Mouse (Mus musculus) thymus, postnatal 10 days (tissue): ENCODE data around the gene Slc25a16.

Experiments used
- DNase-seq, 2 experiments: peaks; one replicate each; pipeline ENCODE4 v3.0.0; 2021; ENCODE audit warnings: low spot score in 2 of 2

The Slc25a16 gene

DNA sequence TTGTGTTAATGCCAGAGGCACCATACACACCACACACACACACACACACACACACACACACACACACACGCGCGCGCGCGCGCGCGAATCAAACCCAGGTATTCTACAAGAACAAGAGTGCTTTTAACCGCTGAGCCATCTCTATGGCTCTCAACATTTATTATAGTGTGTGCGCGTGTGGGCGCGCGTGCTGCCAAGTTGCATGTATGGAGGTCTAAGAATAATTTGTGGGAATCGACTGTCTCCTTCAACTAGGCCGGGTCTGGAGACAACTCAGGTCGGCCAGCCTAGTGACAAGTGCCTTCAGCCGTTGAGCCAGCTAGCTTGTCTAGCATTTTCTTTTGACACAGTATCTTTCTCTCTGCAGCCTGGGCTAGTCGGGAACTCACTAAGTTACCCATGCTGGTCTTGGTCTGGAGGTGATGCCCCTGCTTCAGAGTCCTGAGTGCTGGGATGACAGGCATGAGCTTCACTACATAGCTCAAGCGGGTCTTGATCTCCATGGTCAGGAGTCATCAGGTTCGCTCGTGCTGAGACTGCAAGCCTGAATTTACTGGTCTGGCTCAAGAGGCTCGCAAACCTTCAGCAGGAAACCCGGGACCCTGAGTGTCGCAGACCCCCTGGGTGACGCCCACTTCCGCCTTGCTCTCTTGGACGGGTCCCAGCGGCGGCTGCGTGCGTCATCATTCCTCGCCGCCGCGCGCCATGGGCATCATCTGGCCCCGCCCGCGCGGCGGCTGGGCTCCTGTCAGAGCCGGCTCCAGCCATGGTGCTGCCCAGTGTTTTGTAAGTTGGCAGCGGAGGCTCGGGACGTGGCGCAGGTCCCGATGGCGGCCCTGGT lies at the start of gene Slc25a16:
Slc25a16 (plus strand) TSS at position 709 of the 841 bp plus-strand sequence.
- peak; percentile 80 to 89 for DNase-seq

DNA sequence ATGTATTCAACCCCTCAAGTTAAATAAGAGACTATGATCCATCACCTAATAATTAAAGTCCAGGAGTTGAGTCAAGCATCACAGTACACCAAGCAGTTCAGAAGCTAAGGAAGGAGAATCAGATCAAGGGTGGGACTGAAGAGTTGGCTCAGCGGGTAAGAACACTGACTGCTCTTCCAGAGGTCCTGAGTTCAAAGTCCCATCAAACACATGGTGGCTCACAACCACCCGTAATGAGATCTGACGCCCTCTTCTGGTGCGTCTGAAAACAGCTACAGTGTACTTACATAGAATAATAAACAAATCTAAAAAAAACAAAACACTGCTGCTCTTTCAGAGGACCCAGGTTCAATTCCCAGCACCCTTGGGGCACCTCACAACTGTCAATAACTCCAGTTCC lies 45.6 kb upstream of the Slc25a16 start:
- no peak for DNase-seq

GRCm38 (mm10) chr10:62875565-62875964 lies 44.9 kb upstream of the Slc25a16 start:
- no peak for DNase-seq

DNA sequence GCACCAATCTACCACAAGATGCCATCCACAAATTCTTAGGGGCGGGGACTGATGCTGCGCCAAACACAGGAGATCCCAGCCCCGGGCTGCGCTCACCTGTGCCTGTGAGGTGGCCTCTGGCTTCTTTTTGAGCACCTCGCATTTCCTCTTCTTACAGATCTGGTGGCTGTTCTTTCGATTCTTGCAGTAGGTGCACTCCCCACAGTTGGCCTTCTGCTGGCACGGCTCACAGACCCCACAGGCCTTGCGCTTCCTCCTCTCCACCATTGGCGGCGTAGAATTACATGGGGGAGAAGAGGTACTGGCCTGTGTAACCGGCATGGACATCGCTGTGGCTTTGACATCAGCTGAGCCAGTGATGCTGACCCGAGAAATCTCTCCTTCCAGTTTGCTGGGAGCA lies 42.4 kb upstream of the Slc25a16 start:
- no peak for DNase-seq

GRCm38 (mm10) chr10:62881211-62881610 lies 39.2 kb upstream of the Slc25a16 start:
- peak in 1 of 2 experiments; percentile 51 for DNase-seq

DNA sequence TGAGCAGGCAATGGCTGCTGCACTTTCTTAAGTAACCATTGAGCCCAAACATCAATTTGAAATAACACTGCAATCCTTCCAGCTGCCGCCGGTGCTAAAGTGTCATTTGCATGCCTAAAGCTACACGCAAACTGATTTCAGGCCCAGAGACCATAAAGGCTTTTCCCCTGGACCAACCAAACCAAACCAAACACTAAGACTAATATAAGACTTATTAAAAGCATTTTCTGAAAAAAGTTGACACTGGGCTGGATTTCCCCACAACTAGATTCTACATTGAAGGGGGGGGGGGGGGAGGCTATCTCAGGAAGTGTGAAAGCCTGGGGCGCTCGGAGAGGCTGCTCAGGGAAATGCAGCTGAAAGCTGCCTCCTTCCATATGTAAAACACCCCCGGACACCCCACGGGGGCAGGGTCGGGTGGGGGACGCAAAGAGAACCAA lies 36.5 kb upstream of the Slc25a16 start:
- DNase-seq, result no peak

- DNase-seq, result no peak
Measured at GRCm38 (mm10) chr10:62884517-62884916, 35.9 kb upstream of the Slc25a16 start.

- no peak for DNase-seq
Measured at GRCm38 (mm10) chr10:62885460-62885859, 35.0 kb upstream of the Slc25a16 start.

- DNase-seq, result no peak
Measured at GRCm38 (mm10) chr10:62885969-62886798, 34.2 kb upstream of the Slc25a16 start.

DNA sequence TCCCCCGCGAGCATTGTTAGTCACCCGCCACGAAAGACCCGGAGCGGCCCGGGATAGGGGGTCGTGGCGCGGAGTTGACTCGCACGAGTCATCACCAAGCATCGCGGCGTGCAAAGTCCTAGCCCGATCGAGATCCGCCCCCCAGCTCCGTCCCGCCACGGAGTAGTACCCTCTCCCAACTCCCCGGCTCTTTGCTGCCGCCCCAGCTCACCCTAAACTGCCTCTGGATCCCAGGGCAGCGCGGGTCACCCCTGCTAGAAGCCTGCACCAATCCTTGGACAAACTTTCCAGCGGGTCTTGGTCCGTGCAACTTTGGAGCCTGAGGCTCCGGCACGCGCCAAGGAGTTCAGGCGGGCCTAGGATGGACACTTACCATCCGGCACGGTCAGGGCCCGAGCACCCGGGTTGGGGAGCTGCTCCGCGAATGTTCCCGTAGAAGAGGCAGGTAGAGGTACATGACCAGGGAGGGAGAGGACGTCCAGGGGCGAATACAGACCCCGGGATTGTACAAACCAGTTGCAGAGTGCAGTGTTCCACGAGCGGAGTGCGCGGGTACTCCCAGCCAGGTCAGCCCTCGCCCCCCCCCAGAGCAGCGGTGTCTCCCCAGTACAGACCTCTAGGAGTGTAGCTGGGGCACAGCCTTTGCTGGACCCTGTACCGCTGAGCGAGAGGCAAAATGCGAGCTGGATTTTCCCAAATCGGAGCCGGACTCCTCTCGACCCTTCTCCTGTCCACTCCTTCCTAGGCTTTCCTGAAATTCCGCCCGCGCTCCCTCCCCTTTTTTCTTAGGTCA lies 33.4 kb upstream of the Slc25a16 start:
- DNase-seq, result peak in 1 of 2 experiments; percentile 11

DNA sequence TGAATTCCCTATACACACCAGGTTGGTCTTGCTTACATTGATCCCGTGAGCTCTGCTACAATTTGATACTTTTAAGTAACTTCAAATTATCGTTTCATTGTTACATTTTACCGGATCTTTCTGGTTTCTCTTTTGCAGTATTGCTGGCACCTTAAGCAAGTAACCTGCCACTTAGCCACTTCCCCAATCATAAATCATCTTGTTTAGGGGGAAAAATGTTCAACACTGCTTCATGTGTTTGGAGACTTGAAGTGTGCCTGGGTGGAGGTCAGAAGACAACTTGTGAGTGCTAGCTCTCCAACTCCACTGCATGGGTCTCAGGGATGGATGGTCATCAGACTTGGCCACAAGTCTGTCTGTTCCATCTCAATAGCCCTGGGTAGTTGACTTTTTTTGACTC lies 29.4 kb upstream of the Slc25a16 start:
- DNase-seq, result no peak

GRCm38 (mm10) chr10:62892549-62893232 lies 27.7 kb upstream of the Slc25a16 start:
- no peak for DNase-seq

- DNase-seq, result no peak
Measured at GRCm38 (mm10) chr10:62893356-62893884, 27.0 kb upstream of the Slc25a16 start.

DNA sequence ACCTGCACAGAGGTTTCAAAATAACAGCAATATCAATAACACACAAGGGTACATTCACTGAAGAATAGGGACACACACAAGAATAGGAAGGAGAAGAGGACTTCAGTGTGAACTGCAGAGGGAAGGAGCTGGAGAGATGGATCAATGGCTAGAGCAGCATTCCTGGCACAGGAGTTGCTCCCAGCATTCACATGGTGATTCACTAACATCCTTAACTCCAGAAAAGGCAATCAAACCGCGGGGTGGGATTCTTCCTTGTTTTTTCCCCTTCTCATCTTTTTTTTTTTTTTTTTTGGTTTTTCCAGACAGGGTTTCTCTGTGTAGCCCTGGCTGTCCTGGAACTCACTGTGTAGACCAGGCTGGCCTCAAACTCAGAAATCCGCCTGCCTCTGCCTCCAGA lies 26.0 kb upstream of the Slc25a16 start:
- no peak for DNase-seq

GRCm38 (mm10) chr10:62895386-62895785 lies 25.0 kb upstream of the Slc25a16 start:
- DNase-seq, result no peak

DNA sequence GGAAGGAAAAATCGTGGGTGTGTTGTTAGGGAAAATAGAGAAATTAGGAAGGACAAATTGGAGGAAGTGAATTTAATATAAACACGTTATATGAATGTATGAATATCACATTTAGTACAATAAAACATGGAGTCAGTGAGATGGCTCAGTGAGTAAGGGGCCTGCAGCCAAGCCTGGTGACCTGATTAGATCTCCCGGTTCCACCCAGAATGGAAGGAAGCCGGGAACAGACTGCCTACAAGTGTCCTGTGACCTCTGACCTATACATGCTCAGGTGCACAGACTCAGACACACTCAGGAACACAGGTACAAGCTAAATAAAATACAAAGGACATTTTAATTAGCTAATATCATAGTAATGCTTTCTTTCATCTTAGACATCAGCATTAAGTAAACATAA lies 24.4 kb upstream of the Slc25a16 start:
- DNase-seq, result no peak

DNA sequence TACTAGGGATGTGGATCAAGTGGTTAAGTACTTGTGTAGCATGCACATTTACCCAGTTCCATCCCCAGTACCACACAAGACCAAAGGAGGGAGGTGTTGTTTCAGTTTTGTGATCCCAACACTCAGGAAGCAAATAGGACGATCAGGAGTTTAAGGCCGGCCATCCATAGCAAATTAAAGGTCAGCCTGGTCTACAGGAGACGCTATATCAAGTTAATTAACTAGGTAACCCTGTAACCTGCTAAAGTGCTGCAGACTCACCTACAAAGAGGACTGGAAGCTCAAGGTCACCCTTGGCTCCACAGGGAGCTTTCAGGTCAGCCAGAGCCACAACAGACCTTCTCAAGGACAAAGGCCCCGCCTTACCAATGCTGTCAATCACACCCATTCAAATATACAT lies 23.7 kb upstream of the Slc25a16 start:
- DNase-seq, result no peak

DNA sequence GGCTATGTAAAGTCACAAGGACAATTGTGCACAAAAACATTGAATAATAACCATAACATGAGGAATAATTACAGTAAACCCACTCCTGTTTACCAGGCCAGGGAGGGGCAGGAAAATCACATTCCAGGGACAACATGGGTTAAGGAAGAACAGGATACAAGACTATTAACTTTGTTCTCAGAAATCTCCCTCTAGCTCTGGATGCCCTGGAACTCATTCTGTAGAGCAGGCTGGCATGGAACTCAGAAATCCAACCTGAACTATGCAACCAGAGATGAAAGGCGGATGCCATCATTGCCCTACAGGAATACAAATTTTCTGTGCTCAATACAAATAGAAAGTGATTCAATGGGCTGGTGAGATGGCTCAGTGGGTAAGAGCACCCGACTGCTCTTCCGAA lies 23.0 kb upstream of the Slc25a16 start:
- DNase-seq, result no peak

GRCm38 (mm10) chr10:62898061-62898460 lies 22.4 kb upstream of the Slc25a16 start:
- DNase-seq, result no peak

DNA sequence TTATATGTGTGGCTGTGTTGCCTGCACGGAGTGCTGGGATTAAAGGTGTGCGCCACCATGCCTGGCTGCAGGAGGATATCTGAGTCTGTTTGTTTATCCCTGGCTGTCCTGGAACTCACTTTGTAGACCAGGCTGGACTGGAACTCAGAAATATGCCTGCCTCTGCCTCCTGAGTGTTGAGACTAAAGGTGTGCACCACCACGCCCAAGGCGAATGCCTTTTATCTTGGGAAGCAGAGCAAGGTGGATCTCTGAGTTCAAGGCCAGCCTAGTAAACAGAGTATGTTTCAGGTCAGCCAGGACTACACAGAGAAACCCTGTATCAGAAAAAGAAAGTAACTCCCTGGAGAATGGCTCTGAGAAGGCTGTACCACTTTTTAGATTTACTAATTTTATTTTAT lies 20.3 kb upstream of the Slc25a16 start:
- DNase-seq, result no peak

- DNase-seq, result no peak
Measured at GRCm38 (mm10) chr10:62901826-62902225, 18.6 kb upstream of the Slc25a16 start.
